Mouse (Mus musculus) liver, embryonic 14.5 days (tissue): ENCODE measurements around the gene Adam22.

Source experiments
- CTCF ChIP-seq: IDR thresholded peaks from 2 replicates; pipeline ENCODE4 v1.5.1; 2016; ENCODE audit warnings: antibody characterized with exemption, low read depth, control low read depth
- EP300 ChIP-seq: IDR thresholded peaks from 2 replicates; pipeline ENCODE4 v1.6.1; 2016; ENCODE audit warnings: antibody characterized with exemption, low read depth

- no peak for TF ChIP-seq CTCF
- no peak for TF ChIP-seq EP300
Measured at GRCm38 (mm10) chr5:8129750-8130149, 238.2 kb downstream of the Adam22 start.
